Mouse (Mus musculus) heart, embryonic 11.5 days (tissue): Measurements from ENCODE around the gene Olfr629. TPM values are rescaled to one million over a fixed set of nuclear protein-coding genes. Genes with fewer than 3 reads are reported as not detected.
"Not testable (repeated sequence)": the region's sequence is repeated elsewhere in the genome, so short reads cannot be mapped to it uniquely, and the experiment has no call there.

Experiments
- ATAC-seq: fragments of 200-750 bp; cut with Nextera tagmentation; replicated peaks from 2 replicates; pipeline ENCODE4 v1.8.0; 2017; ENCODE audit warnings: moderate library complexity; ENCODE audit not compliant: insufficient number of reproducible peaks, low FRiP score, low TSS enrichment
- H3K27ac ChIP-seq: fragments of 300-500 bp; sonication (generic); 2 replicates; pipeline ENCODE4 v1.5.1; 2014; ENCODE audit warnings: mild to moderate bottlenecking, low read depth, low read length
- H3K27me3 ChIP-seq: fragments of 300-500 bp; sonication (generic); 2 replicates; pipeline ENCODE4 v1.6.1; 2014; ENCODE audit warnings: mild to moderate bottlenecking, low read length, mixed read lengths; ENCODE audit not compliant: control insufficient read depth, insufficient read depth
- H3K36me3 ChIP-seq: fragments of 300-500 bp; sonication (generic); 2 replicates; pipeline ENCODE4 v1.6.1; 2014; ENCODE audit warnings: mild to moderate bottlenecking, low read length, moderate library complexity, mixed read lengths; ENCODE audit not compliant: control insufficient read depth, insufficient read depth
- H3K4me1 ChIP-seq: fragments of 300-500 bp; sonication (generic); 2 replicates; pipeline ENCODE4 v1.6.1; 2014; ENCODE audit warnings: low read length; ENCODE audit not compliant: control insufficient read depth, insufficient read depth
- H3K4me2 ChIP-seq: fragments of 300-500 bp; sonication (generic); 2 replicates; pipeline ENCODE4 v1.6.1; 2014; ENCODE audit warnings: mild to moderate bottlenecking, moderate library complexity
- H3K4me3 ChIP-seq: fragments of 300-500 bp; sonication (generic); 2 replicates; pipeline ENCODE4 v1.5.1; 2014; ENCODE audit warnings: low read depth, low read length
- H3K9ac ChIP-seq: fragments of 300-500 bp; sonication (generic); 2 replicates; pipeline ENCODE4 v1.6.1; 2014; ENCODE audit warnings: mild to moderate bottlenecking, low read depth, low read length, moderate library complexity
- H3K9me3 ChIP-seq: fragments of 300-500 bp; sonication (generic); replicated peaks from 2 replicates; pipeline ENCODE4 v1.6.1; 2016; ENCODE audit warnings: low read length; ENCODE audit not compliant: control insufficient read depth
- WGBS: fragments of 180-500 bp; shearing (Covaris S2); extraction: QIAGEN DNeasy Blood & Tissue Kit; methylation state at CpG from one replicate; pipeline ENCODE4 v1.1.7; 2014; ENCODE audit not compliant: insufficient replicate concordance; 5-methylcytosine and 5-hydroxymethylcytosine counted together
- polyA plus RNA-seq: library from polyadenylated mRNA; unstranded; fragments of >200 nt; fragmentation: Nextera tagmentation; extraction: Ambion mirVana; gene quantifications from 2 replicates; pipeline ENCODE4 v1.2.1, GENCODE M21; 2014

Gene Olfr629
- polyA plus RNA-seq, 1 experiment from 2014 or later, result not detected

- no peaks in the 10 kb centered on the region for H3K9me3 ChIP-seq
- no peak for ATAC-seq
- no peak within 1 kb of the TSS for H3K27ac ChIP-seq
- no peaks in the 10 kb centered on the region for H3K27me3 ChIP-seq
- H3K4me3 ChIP-seq, result no peak within 1 kb of the TSS
- no peak within 1 kb of the TSS for H3K9ac ChIP-seq
- no peaks in the 10 kb centered on the region for H3K36me3 ChIP-seq
- WGBS, result 84% methylated on average over 1 of the region's 1 CpGs
- H3K4me2 ChIP-seq, result no peak within 1 kb of the TSS
- no peaks in the 10 kb centered on the region for H3K4me1 ChIP-seq
Observed at GRCm38 (mm10) chr7:103730074-103730473, 14.7 kb downstream of the Olfr629 start, which contains the start of gene Olfr628. Gene Olfr628 (plus strand): TSS chr7:103730374.

- not testable (repeated sequence) for H3K27ac ChIP-seq
Observed at GRCm38 (mm10) chr7:103716398-103716797, 28.3 kb downstream of the Olfr629 start.

GRCm38 (mm10) chr7:103714371-103714770 is 30.4 kb downstream of the Olfr629 start, which contains the start of gene Olfr243:
Gene Olfr243 (plus strand): TSS chr7:103714671.
- Histone ChIP-seq H3K9me3 (no peaks in the 10 kb centered on the region), H3K4me3 (no peak within 1 kb of the TSS), H3K9ac (no peak within 1 kb of the TSS), H3K4me2 (no peak within 1 kb of the TSS), H3K27ac (no peak within 1 kb of the TSS), H3K4me1 (no peaks in the 10 kb centered on the region), H3K27me3 (no peaks in the 10 kb centered on the region), H3K36me3 (no peaks in the 10 kb centered on the region)
- no peak for ATAC-seq

More at GRCm38 (mm10) chr7:103716398-103716797, 28.3 kb downstream of the Olfr629 start:
- not testable (repeated sequence) for H3K27me3 ChIP-seq, H3K9me3 ChIP-seq, H3K4me3 ChIP-seq, ATAC-seq, H3K36me3 ChIP-seq, H3K4me2 ChIP-seq, H3K4me1 ChIP-seq, H3K9ac ChIP-seq
- WGBS, result 94% methylated on average over 1 of the region's 1 CpGs

GRCm38 (mm10) chr7:103712024-103712423 is 32.7 kb downstream of the Olfr629 start:
- no peaks in the 10 kb centered on the region for H3K27me3 ChIP-seq
- H3K36me3 ChIP-seq, result no peaks in the 10 kb centered on the region
- H3K9ac ChIP-seq, result no peak overlapping the region
- H3K4me3 ChIP-seq, result no peak overlapping the region
- no peak for ATAC-seq
- no peaks in the 10 kb centered on the region for H3K4me1 ChIP-seq
- no peak overlapping the region for H3K4me2 ChIP-seq
- H3K27ac ChIP-seq, result no peak overlapping the region
- no peaks in the 10 kb centered on the region for H3K9me3 ChIP-seq
- 28% methylated on average over 2 of the region's 2 CpGs for WGBS

- ATAC-seq, result no peak
- Histone ChIP-seq H3K4me3 (no peak overlapping the region), H3K4me2 (no peak overlapping the region), H3K27ac (no peak overlapping the region), H3K36me3 (no peaks in the 10 kb centered on the region), H3K9me3 (no peaks in the 10 kb centered on the region), H3K27me3 (no peaks in the 10 kb centered on the region), H3K4me1 (no peaks in the 10 kb centered on the region), H3K9ac (no peak overlapping the region)
- 83% methylated on average over 4 of the region's 4 CpGs for WGBS
Observed at GRCm38 (mm10) chr7:103699469-103699868, 45.3 kb downstream of the Olfr629 start.

Other genes with a start within 250 kb of the Olfr629 start
- gene Olfr609, start 246.9 kb downstream of the Olfr629 start, polyA plus RNA-seq, result not detected in 2 replicates
- gene Olfr610, start 232.8 kb downstream of the Olfr629 start, polyA plus RNA-seq, result not detected in 2 replicates
- not detected in 2 replicates for gene Olfr611, start 224.1 kb downstream of the Olfr629 start, polyA plus RNA-seq
- not detected in 2 replicates for gene Olfr612, start 202.2 kb downstream of the Olfr629 start, polyA plus RNA-seq
- not detected in 2 replicates for gene Olfr613, start 196.9 kb downstream of the Olfr629 start, polyA plus RNA-seq
- gene Olfr615, start 188.9 kb downstream of the Olfr629 start, polyA plus RNA-seq, result not detected in 2 replicates
- not detected in 2 replicates for gene Olfr616, start 175.8 kb downstream of the Olfr629 start, polyA plus RNA-seq
- gene Olfr617, start 171.9 kb downstream of the Olfr629 start, polyA plus RNA-seq, result not detected in 2 replicates
- not detected in 2 replicates for gene Olfr618, start 154.8 kb downstream of the Olfr629 start, polyA plus RNA-seq
- gene Olfr619, start 144.4 kb downstream of the Olfr629 start, polyA plus RNA-seq, result not detected in 2 replicates
- not detected in 2 replicates for gene Olfr620, start 132.4 kb downstream of the Olfr629 start, polyA plus RNA-seq
- gene Olfr622, start 102.2 kb downstream of the Olfr629 start, polyA plus RNA-seq, result not detected in 2 replicates
- gene Olfr623, start 81.2 kb downstream of the Olfr629 start, polyA plus RNA-seq, result not detected in 2 replicates
- gene Olfr624, start 73.8 kb downstream of the Olfr629 start, polyA plus RNA-seq, result 0.03 TPM in 1 of 2 replicates, not detected in the other
- not detected in 2 replicates for gene Olfr625-ps1, start 62.2 kb downstream of the Olfr629 start, polyA plus RNA-seq
- gene Olfr243, start 30.3 kb downstream of the Olfr629 start, polyA plus RNA-seq, result not detected in 2 replicates
- not detected in 2 replicates for gene Olfr628, start 14.6 kb downstream of the Olfr629 start, polyA plus RNA-seq
- 0.07 TPM in 1 of 2 replicates, not detected in the other for gene Olfr630, start 12.4 kb upstream of the Olfr629 start, polyA plus RNA-seq
- not detected in 2 replicates for gene Olfr69, start 26.7 kb upstream of the Olfr629 start, polyA plus RNA-seq
- not detected in 2 replicates for gene Olfr68, start 34.8 kb upstream of the Olfr629 start, polyA plus RNA-seq
- gene Olfr67, start 46.9 kb upstream of the Olfr629 start, polyA plus RNA-seq, result 0.08 TPM in 1 of 2 replicates, not detected in the other
- gene Hbb-bt, start 69.1 kb upstream of the Olfr629 start, polyA plus RNA-seq, result 2,483 and 3,067 TPM in 2 replicates
- 849 and 1,123 TPM in 2 replicates for gene Hbb-bs, start 83.2 kb upstream of the Olfr629 start, polyA plus RNA-seq
- 0.31 TPM in 1 of 2 replicates, not detected in the other for gene Hbb-bh2, start 95.6 kb upstream of the Olfr629 start, polyA plus RNA-seq
- gene Hbb-bh1, start 98.2 kb upstream of the Olfr629 start, polyA plus RNA-seq, result 7,786 and 8,740 TPM in 2 replicates
- 35,401 and 41,924 TPM in 2 replicates for gene Hbb-y, start 108.3 kb upstream of the Olfr629 start, polyA plus RNA-seq
- gene Olfr66, start 141.3 kb upstream of the Olfr629 start, polyA plus RNA-seq, result not detected in 2 replicates
- gene Olfr64, start 149.5 kb upstream of the Olfr629 start, polyA plus RNA-seq, result not detected in 2 replicates
- gene Olfr65, start 158.5 kb upstream of the Olfr629 start, polyA plus RNA-seq, result not detected in 2 replicates
- not detected in 2 replicates for gene Olfr631, start 183.9 kb upstream of the Olfr629 start, polyA plus RNA-seq
- gene Olfr632, start 189.4 kb upstream of the Olfr629 start, polyA plus RNA-seq, result 0.07 and 0.11 TPM in 2 replicates
- not detected in 2 replicates for gene Olfr633, start 199.5 kb upstream of the Olfr629 start, polyA plus RNA-seq
- gene Olfr635, start 226.2 kb upstream of the Olfr629 start, polyA plus RNA-seq, result not detected in 2 replicates